Mouse (Mus musculus) forebrain, postnatal 0 days (tissue): ENCODE results near the gene Zfp281. TPM values are rescaled to one million over a fixed set of nuclear protein-coding genes. Genes with fewer than 3 reads are reported as not detected.
A peak's percentile ranks its signal among the peaks of the same experiment; 100 is the strongest.

Experiments used
- ATAC-seq: fragments of 200-750 bp; cut with Nextera tagmentation; 2 replicates; pipeline ENCODE4 v1.8.0; 2017; ENCODE audit warnings: mild to moderate bottlenecking, moderate library complexity
- DNase-seq: peaks from one replicate; pipeline ENCODE4 v3.0.0-alpha.2; 2015
- H3K27ac ChIP-seq: fragments of 300-500 bp; sonication (generic); 2 replicates; pipeline ENCODE4 v1.5.1; 2014; ENCODE audit warnings: low read depth, mild to moderate bottlenecking, antibody characterized with exemption, low read length, moderate library complexity, mixed read lengths
- H3K27me3 ChIP-seq: fragments of 300-500 bp; sonication (generic); 2 replicates; pipeline ENCODE4 v1.6.1; 2014; ENCODE audit warnings: mild to moderate bottlenecking, low read length, mixed read lengths; ENCODE audit not compliant: insufficient read depth
- H3K36me3 ChIP-seq: fragments of 300-500 bp; sonication (generic); 2 replicates; pipeline ENCODE4 v1.6.1; 2014; ENCODE audit warnings: mild to moderate bottlenecking, moderate library complexity; ENCODE audit not compliant: insufficient read depth
- H3K4me1 ChIP-seq: fragments of 300-500 bp; sonication (generic); 2 replicates; pipeline ENCODE4 v1.6.1; 2014; ENCODE audit warnings: antibody characterized with exemption; ENCODE audit not compliant: insufficient read depth
- H3K4me2 ChIP-seq: fragments of 300-500 bp; sonication (generic); 2 replicates; pipeline ENCODE4 v1.6.1; 2014; ENCODE audit warnings: low read depth, mild to moderate bottlenecking, moderate library complexity
- H3K4me3 ChIP-seq: fragments of 300-500 bp; sonication (generic); 2 replicates; pipeline ENCODE4 v1.5.1; 2014; ENCODE audit warnings: low read depth, low read length, mixed read lengths
- H3K9ac ChIP-seq: fragments of 300-500 bp; sonication (generic); 2 replicates; pipeline ENCODE4 v1.6.1; 2014; ENCODE audit warnings: mild to moderate bottlenecking
- H3K9me3 ChIP-seq: fragments of 300-500 bp; sonication (generic); 2 replicates; pipeline ENCODE4 v1.6.1; 2016; ENCODE audit warnings: low read length
- CTCF ChIP-seq: sonication (generic); IDR thresholded peaks from 2 replicates; pipeline ENCODE4 v1.5.1; 2016; ENCODE audit warnings: antibody characterized with exemption, control low read depth, low read depth
- WGBS: fragments of 180-500 bp; shearing (Covaris S2); extraction: QIAGEN DNeasy Blood & Tissue Kit; methylation state at CpG from one replicate; pipeline ENCODE4 v1.1.7; 2014; 5-methylcytosine and 5-hydroxymethylcytosine counted together
- polyA plus RNA-seq: library from polyadenylated mRNA; unstranded; fragments of >200 nt; fragmentation: Nextera tagmentation; extraction: Ambion mirVana; gene quantifications from 2 replicates; pipeline ENCODE4 v1.2.1, GENCODE M21; 2015
- total RNA-seq: library from RNA; depleted of rRNA; stranded (reverse); fragments of >200 nt; gene quantifications from 2 replicates; pipeline ENCODE4 v1.2.3, GENCODE M21; 2014; rRNA removed

Gene Zfp281
- total and polyA plus RNA-seq, 2 experiments from 2014 or later: 23.5 to 43.6 TPM

DNA sequence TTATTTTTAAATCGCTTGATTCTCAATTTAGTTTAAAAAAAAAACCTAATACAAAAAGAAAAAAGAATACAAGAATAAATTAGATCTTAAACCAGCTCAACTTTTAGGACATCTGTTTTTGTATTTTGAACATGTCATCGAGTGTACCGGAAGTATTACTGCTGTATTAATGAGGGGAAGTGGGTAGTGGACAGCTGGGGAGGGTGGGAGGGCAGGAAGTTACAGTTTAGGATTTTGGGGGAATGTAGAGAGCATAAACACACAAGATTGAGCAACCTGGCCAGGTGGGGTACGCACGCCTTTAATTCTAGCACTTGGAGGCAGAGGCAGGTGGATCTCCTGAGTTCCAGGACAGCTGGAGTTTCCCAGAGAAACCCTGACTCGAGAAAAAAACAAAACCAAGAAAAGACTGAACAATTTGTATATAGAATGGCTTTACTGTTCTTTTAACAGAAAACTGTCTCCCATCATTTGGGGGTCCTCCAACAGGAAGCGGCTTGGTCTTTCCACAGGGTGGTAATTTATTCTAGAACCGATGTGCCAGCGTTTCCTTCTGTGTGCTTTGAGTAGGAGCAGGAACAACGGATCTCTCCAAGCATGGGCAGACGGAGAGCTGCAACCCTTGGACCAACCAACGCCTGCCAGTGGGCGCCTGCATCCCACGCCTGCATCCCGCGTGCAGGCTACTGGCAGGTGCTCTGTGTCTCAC is 51.2 kb downstream of the Zfp281 start:
- Histone ChIP-seq H3K4me3 (no peak overlapping the region), H3K4me1 (no peaks in the 10 kb centered on the region), H3K36me3 (no peaks in the 10 kb centered on the region), H3K9me3 (no peaks in the 10 kb centered on the region), H3K4me2 (no peak overlapping the region), H3K27me3 (no peaks in the 10 kb centered on the region), H3K27ac (no peak overlapping the region), H3K9ac (no peak overlapping the region)
- no peak for TF ChIP-seq CTCF
- DNase-seq (no peak), ATAC-seq (peak; percentile 38; the same call in 1 of the 2 replicates)
- 85% methylated on average over 16 of the region's 16 CpGs for WGBS

DNA sequence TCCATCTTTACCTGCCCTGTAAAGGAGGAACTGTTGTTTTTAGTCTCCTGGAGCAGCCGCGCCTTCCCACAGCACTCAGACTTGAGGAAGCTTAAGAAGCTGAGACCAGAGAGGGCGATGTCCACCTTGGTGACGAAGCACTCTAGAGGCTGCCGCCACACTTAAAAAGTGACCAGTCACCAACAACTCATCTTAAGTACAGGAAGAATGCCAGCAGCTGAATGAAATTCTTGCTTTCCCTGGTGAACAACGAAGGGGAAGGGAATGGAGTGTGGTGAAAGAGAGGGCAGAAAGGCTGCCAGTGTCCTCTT is 51.7 kb downstream of the Zfp281 start:
- H3K4me1 ChIP-seq: no peaks in the 10 kb centered on the region
- ATAC-seq: no peak
- H3K27ac ChIP-seq: no peak overlapping the region
- DNase-seq: no peak
- no peak for TF ChIP-seq CTCF
- H3K9me3 ChIP-seq: no peaks in the 10 kb centered on the region
- H3K4me3 ChIP-seq: no peak overlapping the region
- no peaks in the 10 kb centered on the region for H3K27me3 ChIP-seq
- H3K4me2 ChIP-seq: no peak overlapping the region
- no peak overlapping the region for H3K9ac ChIP-seq
- 88% methylated on average over 6 of the region's 6 CpGs for WGBS
- H3K36me3 ChIP-seq: no peaks in the 10 kb centered on the region

DNA sequence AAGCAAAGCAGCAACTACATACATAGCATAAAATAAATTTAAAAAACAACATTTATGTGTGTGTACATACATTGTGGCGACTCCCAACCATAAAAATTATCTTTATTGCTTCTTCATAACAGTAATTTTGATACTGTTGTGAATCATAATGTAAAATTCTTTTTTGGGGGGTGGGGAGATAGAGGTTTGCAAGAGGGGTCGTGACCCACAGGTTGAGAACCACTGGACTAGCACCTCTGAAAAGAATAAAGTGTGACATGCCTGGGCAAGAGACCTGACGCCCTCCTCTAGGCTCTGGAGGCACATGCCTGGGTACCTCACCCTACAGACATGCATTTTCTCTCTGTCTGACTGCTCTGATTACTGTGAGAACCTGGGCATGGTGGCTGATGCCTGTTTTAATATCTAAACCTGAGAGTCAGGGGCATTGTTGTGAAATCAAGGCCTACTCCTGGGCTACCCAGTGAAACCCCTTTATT is 53.2 kb downstream of the Zfp281 start:
- TF ChIP-seq CTCF: no peak
- no peak for ATAC-seq
- WGBS: 87% methylated on average over 3 of the region's 3 CpGs

DNA sequence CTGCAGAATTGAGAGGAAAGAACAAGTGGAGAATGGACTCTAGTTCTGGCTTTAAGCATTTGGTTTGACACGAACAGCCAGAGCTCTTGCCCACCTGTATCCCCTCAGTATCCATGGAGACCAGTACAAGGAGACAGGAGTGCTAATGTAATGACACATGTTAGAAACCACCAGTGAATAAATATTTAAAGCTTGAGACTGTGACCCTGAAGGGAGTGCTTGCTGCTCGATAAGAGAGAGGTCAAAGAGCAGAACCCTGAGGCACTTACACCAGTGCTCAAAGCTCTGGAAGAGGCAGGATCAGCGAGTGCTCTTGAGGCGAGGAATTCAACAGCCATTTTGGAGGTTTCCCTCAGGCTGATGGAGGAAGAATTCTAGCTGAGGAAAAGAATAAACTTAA is 54.1 kb downstream of the Zfp281 start:
- no peaks in the 10 kb centered on the region for H3K9me3 ChIP-seq
- no peaks in the 10 kb centered on the region for H3K36me3 ChIP-seq
- H3K27ac ChIP-seq: no peak overlapping the region
- no peak overlapping the region for H3K9ac ChIP-seq
- no peak for TF ChIP-seq CTCF
- no peak overlapping the region for H3K4me3 ChIP-seq
- H3K4me1 ChIP-seq: no peaks in the 10 kb centered on the region
- H3K27me3 ChIP-seq: no peaks in the 10 kb centered on the region
- DNase-seq: no peak
- no peak for ATAC-seq
- WGBS: 65% methylated on average over 4 of the region's 4 CpGs
- no peak overlapping the region for H3K4me2 ChIP-seq

More for the DNA sequence above, 53.2 kb downstream of the Zfp281 start:
- Histone ChIP-seq H3K27me3 (no peaks in the 10 kb centered on the region), H3K27ac (no peak overlapping the region), H3K9ac (no peak overlapping the region), H3K4me3 (no peak overlapping the region), H3K36me3 (no peaks in the 10 kb centered on the region), H3K9me3 (no peaks in the 10 kb centered on the region), H3K4me2 (no peak overlapping the region), H3K4me1 (no peaks in the 10 kb centered on the region)
- no peak for DNase-seq

Other genes starting within 250 kb of the Zfp281 start
- 16.2 and 18.8 TPM in 2 replicates for gene Ddx59, start 209.6 kb upstream of the Zfp281 start, total RNA-seq
- gene Ddx59, start 209.6 kb upstream of the Zfp281 start, polyA plus RNA-seq: 14.6 and 17.8 TPM in 2 replicates
- 1.1 and 1.3 TPM in 2 replicates for gene Kif14, start 158.6 kb upstream of the Zfp281 start, total RNA-seq
- gene Kif14, start 158.6 kb upstream of the Zfp281 start, polyA plus RNA-seq: 0.42 and 0.56 TPM in 2 replicates